Mouse (Mus musculus) embryonic fibroblast, embryonic 13.5 days (primary cell): ENCODE results near the gene Iqsec3.

Experiments
- CTCF ChIP-seq: IDR thresholded peaks from 2 replicates; pipeline ENCODE4 v1.5.1; 2011; ENCODE audit warnings: mild to moderate bottlenecking, control low read depth, low read length, moderate library complexity, borderline replicate concordance; ENCODE audit not compliant: insufficient read depth
- POLR2A ChIP-seq: IDR thresholded peaks from 2 replicates; pipeline ENCODE4 v1.6.1; 2011; ENCODE audit warnings: low read depth, mild to moderate bottlenecking, control low read depth, low read length, moderate library complexity

- no peak for TF ChIP-seq CTCF
- no peak for TF ChIP-seq POLR2A
Measured at GRCm38 (mm10) chr6:121335841-121336240, 137.6 kb downstream of the Iqsec3 start.
